Mouse (Mus musculus): ENCODE results near the gene Rnf7.
"Not testable (repeated sequence)": the region's sequence is repeated elsewhere in the genome, so short reads cannot be mapped to it uniquely, and the experiment has no call there.

Gene Rnf7

GRCm38 (mm10) chr9:96478071-96478888 is at the start of gene Rnf7:
TSS of gene Rnf7 (minus strand) at chr9:96478675.
- DNase-seq (ENCODE audit: low spot score): peak; percentile 99

GRCm38 (mm10) chr9:96526011-96526410 is 47.5 kb upstream of the Rnf7 start:
- no peak for DNase-seq (ENCODE audit: low spot score)

GRCm38 (mm10) chr9:96524972-96525506 is 46.6 kb upstream of the Rnf7 start, which contains the start of gene Gm28729:
TSS of gene Gm28729 (minus strand) at chr9:96525264.
- no peak for DNase-seq (ENCODE audit: low spot score)

- DNase-seq (ENCODE audit: low spot score): no peak
Observed at GRCm38 (mm10) chr9:96523148-96523547, 44.7 kb upstream of the Rnf7 start.

GRCm38 (mm10) chr9:96521574-96521973 is 43.1 kb upstream of the Rnf7 start:
- not testable (repeated sequence) for DNase-seq (ENCODE audit: low spot score)

- no peak for DNase-seq (ENCODE audit: low spot score)
Observed at GRCm38 (mm10) chr9:96517429-96517828, 39.0 kb upstream of the Rnf7 start.

GRCm38 (mm10) chr9:96516806-96517205 is 38.3 kb upstream of the Rnf7 start:
- DNase-seq (ENCODE audit: low spot score): no peak

GRCm38 (mm10) chr9:96515737-96516136 is 37.3 kb upstream of the Rnf7 start:
- DNase-seq (ENCODE audit: low spot score): no peak

- no peak for DNase-seq (ENCODE audit: low spot score)
Observed at GRCm38 (mm10) chr9:96514278-96514677, 35.8 kb upstream of the Rnf7 start.

- DNase-seq (ENCODE audit: low spot score): peak; percentile 41
Observed at GRCm38 (mm10) chr9:96506011-96506498, 27.6 kb upstream of the Rnf7 start.

- no peak for DNase-seq (ENCODE audit: low spot score)
Observed at GRCm38 (mm10) chr9:96505156-96505555, 26.7 kb upstream of the Rnf7 start.

- no peak for DNase-seq (ENCODE audit: low spot score)
Observed at GRCm38 (mm10) chr9:96504116-96504895, 25.8 kb upstream of the Rnf7 start.

- no peak for DNase-seq (ENCODE audit: low spot score)
Observed at GRCm38 (mm10) chr9:96502856-96503610, 24.6 kb upstream of the Rnf7 start.

- DNase-seq (ENCODE audit: low spot score): no peak
Observed at GRCm38 (mm10) chr9:96501217-96501616, 22.7 kb upstream of the Rnf7 start.

GRCm38 (mm10) chr9:96493212-96493611 is 14.7 kb upstream of the Rnf7 start:
- DNase-seq (ENCODE audit: low spot score): no peak

- DNase-seq (ENCODE audit: low spot score): no peak
Observed at GRCm38 (mm10) chr9:96491810-96492209, 13.3 kb upstream of the Rnf7 start.

- not testable (repeated sequence) for DNase-seq (ENCODE audit: low spot score)
Observed at GRCm38 (mm10) chr9:96487869-96488268, 9.4 kb upstream of the Rnf7 start.

GRCm38 (mm10) chr9:96483648-96484047 is 5.2 kb upstream of the Rnf7 start:
- no peak for DNase-seq (ENCODE audit: low spot score)

GRCm38 (mm10) chr9:96483028-96483427 is 4.6 kb upstream of the Rnf7 start:
- DNase-seq (ENCODE audit: low spot score): no peak

GRCm38 (mm10) chr9:96472356-96472755 is 6.1 kb downstream of the Rnf7 start:
- DNase-seq (ENCODE audit: low spot score): no peak

GRCm38 (mm10) chr9:96471681-96472080 is 6.8 kb downstream of the Rnf7 start:
- DNase-seq (ENCODE audit: low spot score): not testable (repeated sequence)

Data from ovary, postnatal 36 days (tissue).